16 mouse cellular contexts compared by ENCODE assay signal in the genomic region with DNA sequence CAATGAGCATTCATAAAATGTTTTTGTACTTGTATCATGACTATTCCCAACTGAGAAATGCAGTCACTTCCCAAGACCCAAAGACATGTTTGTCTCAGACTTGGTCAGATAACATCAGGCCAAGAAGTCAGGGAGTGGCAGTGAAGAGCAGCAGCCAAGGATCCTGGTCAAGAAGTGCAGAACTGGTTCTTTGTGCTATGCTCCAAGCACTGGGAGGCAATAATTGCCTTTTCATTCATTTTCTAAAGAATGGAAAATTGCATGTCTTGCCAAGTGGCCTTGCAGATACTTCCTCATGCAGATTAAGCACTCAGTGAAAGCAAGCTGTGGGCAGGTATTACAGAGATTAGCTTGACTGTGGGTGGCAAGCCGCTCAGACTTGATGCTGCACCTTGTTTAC.
DNase-seq lines count a peak whose midpoint lies in the region; TF ChIP-seq lines count a peak whose summit lies in the region.
"Had no signal": no experiment of that assay in that cellular context is flagged by ENCODE, and none has a peak within 500 bp of the region (broad histone marks: within the 10 kb centered on the region; RNA-seq: fewer than 3 reads in every experiment).

No protein-coding gene starts in this region.

- H3K27ac ChIP-seq in layer of hippocampus, adult 2 months = 0 out of 2 replicates have a peak overlapping the region, but pooled peaks have one; percentile 28
- H3K27ac ChIP-seq: embryonic facial prominence, embryonic 13.5 days; forebrain, embryonic 13.5 days; hindbrain, embryonic 14.5 days; stomach, embryonic 15.5 days had no signal

- no peak overlapping the region for H3K4me3 ChIP-seq in layer of hippocampus, adult 2 months
- H3K4me3 ChIP-seq: embryonic facial prominence, embryonic 13.5 days; forebrain, embryonic 13.5 days; stomach, embryonic 15.5 days had no signal

- TF ChIP-seq CTCF in layer of hippocampus, adult 2 months (conservative IDR thresholded peaks at IDR 0.05) = no peak

- DNase-seq in gastrocnemius, postnatal 25 days = peak; percentile 29
- DNase-seq in gastrocnemius, postnatal 10 days = no peak
- no peak for DNase-seq in layer of hippocampus, adult 2 months (ENCODE audit: low spot score in 2 of 2)
- DNase-seq in layer of hippocampus, adult 9-10 months (ENCODE audit: low spot score) = no peak
- DNase-seq in NIH3T3 (ENCODE audit: low read depth) = peak; percentile 26
- peak; percentile 62 for DNase-seq in lung, postnatal 25 days (ENCODE audit: low spot score)
- no peak for DNase-seq in right cerebral cortex, postnatal 4 days
- DNase-seq in cerebellum, adult 8-10 months = no peak
- DNase-seq: adrenal gland, postnatal 36 days; B cell, adult 2 months; cerebellum, postnatal 25 days; liver, postnatal 0 days had no signal

Comparison
In these comparisons a context has a peak if more than half of its experiments do, and no peak if none do; other contexts are left out.
1. DNase-seq: peak in gastrocnemius, postnatal 25 days (single experiment), NIH3T3 (single experiment) and lung, postnatal 25 days (single experiment); none in gastrocnemius, postnatal 10 days (single experiment), layer of hippocampus, adult 2 months (0 of 2), layer of hippocampus, adult 9-10 months (single experiment), right cerebral cortex, postnatal 4 days (single experiment) and cerebellum, adult 8-10 months (single experiment).